Mouse (Mus musculus) bone marrow, adult 2 months (tissue): ENCODE measurements around the gene Msgn1.

ENCODE experiments used
- CTCF ChIP-seq: fragments of 200-500 bp; IDR thresholded peaks from 2 replicates; pipeline ENCODE4 v1.5.1; 2011; ENCODE audit warnings: low read length, control low read depth; ENCODE audit not compliant: control insufficient read depth, insufficient read depth
- POLR2A ChIP-seq: fragments of 200-500 bp; IDR thresholded peaks from 2 replicates; pipeline ENCODE4 v1.6.1; 2011; ENCODE audit warnings: low read depth, mild to moderate bottlenecking, control low read depth, low read length, borderline replicate concordance; ENCODE audit not compliant: control insufficient read depth

DNA sequence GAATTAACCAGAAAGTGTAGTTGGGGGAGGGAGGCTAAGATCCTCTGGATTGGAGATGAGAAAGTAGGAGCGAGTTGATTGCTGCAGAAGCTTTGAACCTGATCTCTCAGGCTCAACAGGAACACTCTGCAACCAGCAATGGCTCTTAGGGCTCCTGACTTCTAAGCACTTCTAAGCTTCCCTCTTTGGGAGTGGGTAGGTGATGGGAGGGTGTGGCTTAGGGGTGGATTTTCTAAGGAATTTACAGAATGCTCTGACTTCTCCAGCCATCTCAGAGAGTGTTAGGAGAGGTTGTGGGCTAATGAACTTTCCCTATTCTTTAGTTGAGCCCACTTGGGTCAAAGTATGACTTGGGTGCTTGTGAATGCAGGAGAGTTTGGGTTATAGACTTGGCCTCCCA is 17.4 kb upstream of the Msgn1 start:
- TF ChIP-seq CTCF (no peak), POLR2A (no peak)
